Mouse (Mus musculus) stomach, postnatal 0 days (tissue): ENCODE data around the gene Abhd10. TPM values are rescaled to one million over a fixed set of nuclear protein-coding genes. Genes with fewer than 3 reads are reported as not detected.
A peak's percentile ranks its signal among the peaks of the same experiment; 100 is the strongest.

ENCODE experiments used
- ATAC-seq: fragments of 200-750 bp; cut with Nextera tagmentation; 2 replicates; pipeline ENCODE4 v1.8.0; 2017; ENCODE audit not compliant: low FRiP score, low TSS enrichment
- DNase-seq: peaks from one replicate; pipeline ENCODE4 v3.0.0-alpha.2; 2016; ENCODE audit warnings: low spot score
- H3K27ac ChIP-seq: fragments of 300-500 bp; sonication (generic); replicated peaks from 2 replicates; pipeline ENCODE4 v1.5.1; 2014; ENCODE audit warnings: mild to moderate bottlenecking, control low read depth
- H3K27me3 ChIP-seq: fragments of 300-500 bp; sonication (generic); 2 replicates; pipeline ENCODE4 v1.6.1; 2014; ENCODE audit warnings: low read length; ENCODE audit not compliant: control insufficient read depth, insufficient read depth
- H3K36me3 ChIP-seq: fragments of 300-500 bp; sonication (generic); 2 replicates; pipeline ENCODE4 v1.6.1; 2014; ENCODE audit warnings: low read length, mixed read lengths; ENCODE audit not compliant: control insufficient read depth, insufficient read depth
- H3K4me1 ChIP-seq: fragments of 300-500 bp; sonication (generic); replicated peaks from 2 replicates; pipeline ENCODE4 v1.6.1; 2014; ENCODE audit warnings: antibody characterized with exemption; ENCODE audit not compliant: control insufficient read depth, insufficient read depth
- H3K4me2 ChIP-seq: fragments of 300-500 bp; sonication (generic); replicated peaks from 2 replicates; pipeline ENCODE4 v1.6.1; 2014; ENCODE audit warnings: low read depth, mild to moderate bottlenecking, control low read depth, moderate library complexity
- H3K4me3 ChIP-seq: fragments of 300-500 bp; sonication (generic); 2 replicates; pipeline ENCODE4 v1.5.1; 2014; ENCODE audit warnings: low read depth, low read length, control low read depth
- H3K9ac ChIP-seq: fragments of 300-500 bp; sonication (generic); 2 replicates; pipeline ENCODE4 v1.6.1; 2014; ENCODE audit warnings: mild to moderate bottlenecking, low read length, control low read depth, mixed read lengths
- H3K9me3 ChIP-seq: fragments of 300-500 bp; sonication (generic); 2 replicates; pipeline ENCODE4 v1.6.1; 2016; ENCODE audit warnings: low read length; ENCODE audit not compliant: control insufficient read depth
- CTCF ChIP-seq: IDR thresholded peaks from 2 replicates; pipeline ENCODE4 v1.5.1; 2016; ENCODE audit warnings: antibody characterized with exemption, low read depth, mild to moderate bottlenecking, moderate library complexity
- EP300 ChIP-seq: optimal IDR thresholded peaks from 2 replicates; pipeline ENCODE3; 2016; ENCODE audit warnings: antibody characterized with exemption
- WGBS: fragments of 180-500 bp; shearing (Covaris S2); extraction: QIAGEN DNeasy Blood & Tissue Kit; methylation state at CpG from one replicate; pipeline ENCODE4 v1.1.7; 2014; 5-methylcytosine and 5-hydroxymethylcytosine counted together
- polyA plus RNA-seq: library from polyadenylated mRNA; unstranded; fragments of >200 nt; fragmentation: Nextera tagmentation; extraction: Ambion mirVana; gene quantifications from 2 replicates; pipeline ENCODE4 v1.2.1, GENCODE M21; 2015

The Abhd10 gene
- polyA plus RNA-seq, 1 experiment from 2014 or later = 21.6 TPM

DNA sequence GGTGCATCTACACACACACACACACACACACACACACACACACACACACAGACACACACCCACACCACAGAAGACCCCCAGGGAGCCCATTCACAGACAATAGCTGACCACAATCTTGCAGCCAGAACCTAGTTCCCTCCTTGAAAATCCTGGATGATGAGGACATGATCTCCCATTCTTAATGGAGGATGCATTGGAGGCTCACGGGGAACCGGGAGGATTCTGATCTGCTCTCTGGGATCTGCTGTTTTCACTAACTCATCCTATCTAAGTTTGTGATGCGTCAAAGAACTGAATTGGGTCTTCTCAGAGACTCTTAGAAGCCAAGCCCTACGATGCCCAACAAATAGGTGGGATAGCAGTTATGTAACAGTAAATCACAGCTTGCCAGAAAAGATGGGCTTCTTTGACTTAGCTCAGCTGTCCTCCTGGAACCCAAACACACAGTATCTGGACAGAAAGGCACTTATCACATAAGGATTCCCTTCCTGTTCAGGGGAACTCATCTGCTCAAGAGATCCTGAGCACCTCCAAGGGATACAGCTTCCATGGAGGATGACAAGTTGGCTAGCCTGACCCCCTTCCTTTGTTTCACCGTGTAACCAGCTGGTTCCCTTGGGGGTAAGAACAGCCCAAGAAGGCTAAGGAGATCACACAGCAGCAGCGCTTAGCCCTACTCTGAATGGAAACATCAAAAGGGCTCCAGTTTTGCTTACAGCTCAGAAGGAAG is 19.4 kb downstream of the Abhd10 start:
- Histone ChIP-seq H3K36me3 (no peaks in the 10 kb centered on the region), H3K4me2 (peak overlapping the region; percentile 82), H3K27ac (no peak overlapping the region), H3K9ac (no peak overlapping the region), H3K4me3 (peak overlapping the region; percentile 47), H3K4me1 (no peaks in the 10 kb centered on the region), H3K9me3 (no peaks in the 10 kb centered on the region), H3K27me3 (no peaks in the 10 kb centered on the region)
- ATAC-seq (no peak), DNase-seq (no peak)
- TF ChIP-seq CTCF (no peak), EP300 (no peak)
- 68% methylated on average over 6 of the region's 6 CpGs for WGBS

DNA sequence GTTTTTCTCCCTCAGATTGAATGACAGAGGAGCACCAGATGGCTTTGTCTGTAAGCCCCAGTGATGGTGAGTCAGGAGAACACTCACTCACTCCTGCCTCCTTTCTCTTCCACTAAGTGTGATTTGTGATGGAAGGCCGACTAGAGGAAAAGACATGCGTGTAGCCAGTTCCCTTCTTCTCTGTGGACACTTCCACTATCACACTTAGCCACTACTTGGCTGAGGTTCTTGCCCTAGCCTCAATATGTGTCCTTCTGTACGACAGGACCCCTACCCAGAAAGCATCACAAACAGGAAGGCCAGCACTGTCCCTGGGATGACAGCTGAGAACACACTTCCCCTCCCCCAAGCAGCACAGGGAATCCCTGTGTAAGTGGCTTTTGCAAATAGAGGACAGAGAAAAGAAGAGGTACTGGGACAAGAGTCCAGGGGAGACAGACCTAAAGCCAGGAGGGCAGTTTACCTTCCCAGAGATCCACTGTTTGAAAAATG is 20.2 kb downstream of the Abhd10 start:
- H3K4me3 ChIP-seq = no peak overlapping the region
- TF ChIP-seq CTCF = no peak
- no peak for TF ChIP-seq EP300
- WGBS = 71% methylated on average over 3 of the region's 3 CpGs
- no peaks in the 10 kb centered on the region for H3K36me3 ChIP-seq
- no peaks in the 10 kb centered on the region for H3K27me3 ChIP-seq
- ATAC-seq (no peak), DNase-seq (no peak)
- H3K4me2 ChIP-seq = no peak overlapping the region
- no peaks in the 10 kb centered on the region for H3K9me3 ChIP-seq
- no peak overlapping the region for H3K9ac ChIP-seq
- no peak overlapping the region for H3K27ac ChIP-seq
- H3K4me1 ChIP-seq = no peaks in the 10 kb centered on the region

DNA sequence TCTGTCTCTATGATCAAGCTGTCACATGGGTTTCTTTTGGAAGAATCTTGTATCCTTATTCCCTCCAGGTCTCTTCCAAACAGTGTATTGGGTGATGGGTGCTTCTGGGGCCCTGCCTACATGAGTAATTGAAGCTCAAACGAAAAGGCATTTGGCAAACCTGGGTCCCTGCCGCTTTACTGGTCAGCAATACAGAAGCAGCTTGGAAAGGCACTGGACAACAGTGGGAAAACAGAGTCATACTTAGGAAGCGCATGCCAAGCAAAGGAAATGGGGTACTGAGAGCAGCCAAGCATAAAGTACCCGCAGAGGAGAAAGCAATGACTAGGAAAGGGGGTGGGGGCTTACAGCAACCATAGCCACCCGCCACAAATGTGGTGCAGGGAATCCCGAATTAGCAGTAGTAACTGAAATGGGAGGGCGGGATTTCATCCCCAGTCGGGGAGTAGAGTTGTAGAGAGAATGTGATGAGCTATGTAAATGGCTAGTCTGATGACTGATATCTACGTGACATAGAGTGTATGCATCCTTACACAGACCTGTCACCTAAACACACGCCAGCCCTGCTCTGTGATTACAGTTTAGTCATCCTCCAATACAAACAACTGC is 22.6 kb downstream of the Abhd10 start:
- WGBS = 69% methylated on average over 10 of the region's 10 CpGs
- TF ChIP-seq EP300 (no peak), CTCF (no peak)
- no peak for ATAC-seq

DNA sequence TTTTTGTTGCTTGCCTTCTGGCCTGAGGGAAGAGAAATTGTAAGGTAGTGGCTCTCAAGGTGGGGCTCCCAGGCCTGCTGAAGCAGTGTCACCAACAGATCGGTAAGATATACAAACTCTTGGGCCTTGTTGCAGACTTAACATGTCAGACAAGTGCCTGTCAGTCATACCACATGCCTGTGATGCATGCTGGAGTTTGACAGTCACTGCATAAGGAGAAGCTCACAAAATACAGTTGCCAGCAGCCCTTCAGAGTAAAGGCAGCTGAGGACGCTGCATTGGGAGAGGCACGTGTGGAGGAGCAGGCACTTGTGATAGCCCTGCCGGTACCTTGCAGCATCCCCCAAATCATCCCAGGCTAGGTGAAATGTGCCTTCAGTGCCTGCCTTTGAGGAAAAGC is 24.5 kb downstream of the Abhd10 start:
- 91% methylated on average over 4 of the region's 4 CpGs for WGBS
- no peak overlapping the region for H3K27ac ChIP-seq
- no peak overlapping the region for H3K9ac ChIP-seq
- TF ChIP-seq CTCF (no peak), EP300 (no peak)
- H3K4me1 ChIP-seq = no peaks in the 10 kb centered on the region
- ATAC-seq (no peak), DNase-seq (no peak)
- no peaks in the 10 kb centered on the region for H3K27me3 ChIP-seq
- H3K9me3 ChIP-seq = no peaks in the 10 kb centered on the region
- H3K36me3 ChIP-seq = no peaks in the 10 kb centered on the region
- no peak overlapping the region for H3K4me2 ChIP-seq
- H3K4me3 ChIP-seq = no peak overlapping the region

More for the DNA sequence above, 22.6 kb downstream of the Abhd10 start:
- Histone ChIP-seq H3K4me3 (no peak overlapping the region), H3K36me3 (no peaks in the 10 kb centered on the region), H3K9ac (no peak overlapping the region), H3K9me3 (no peaks in the 10 kb centered on the region), H3K27ac (no peak overlapping the region), H3K27me3 (no peaks in the 10 kb centered on the region), H3K4me1 (no peaks in the 10 kb centered on the region), H3K4me2 (no peak overlapping the region)
- DNase-seq = no peak

DNA sequence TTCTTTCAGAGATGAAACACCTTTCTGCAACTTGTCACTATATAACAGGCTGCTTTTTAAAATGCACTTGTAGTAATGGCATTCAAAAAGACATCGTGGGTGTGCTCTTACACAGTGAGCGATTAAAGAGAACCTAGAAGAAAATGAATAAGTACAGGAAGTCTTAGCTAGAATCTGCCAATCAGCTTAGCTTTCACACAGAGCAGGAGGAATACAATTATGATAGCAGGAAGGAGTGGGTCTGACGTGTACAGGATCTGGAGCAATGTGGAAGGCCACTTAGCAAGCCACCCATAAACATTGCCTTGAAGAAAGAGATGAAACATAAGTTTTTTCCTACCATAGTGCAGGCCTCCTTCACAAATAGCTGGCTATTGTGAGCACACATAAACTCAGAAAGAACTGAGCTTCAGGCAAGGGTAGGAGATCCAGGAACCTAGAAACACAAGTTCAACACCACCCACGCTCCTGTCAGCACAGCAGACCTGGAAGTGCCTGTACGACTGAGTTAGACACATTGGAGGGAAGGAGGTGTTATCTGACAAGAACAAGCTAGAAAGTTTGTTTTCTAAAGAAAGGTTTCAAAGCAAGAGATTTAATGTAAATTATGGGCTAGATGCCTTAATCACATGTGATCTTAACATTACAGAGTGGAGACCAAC is 28.1 kb downstream of the Abhd10 start:
- Histone ChIP-seq H3K4me3 (no peak overlapping the region), H3K4me2 (no peak overlapping the region), H3K36me3 (no peaks in the 10 kb centered on the region), H3K4me1 (no peaks in the 10 kb centered on the region), H3K27ac (no peak overlapping the region), H3K9me3 (no peaks in the 10 kb centered on the region), H3K9ac (no peak overlapping the region), H3K27me3 (no peaks in the 10 kb centered on the region)
- ATAC-seq (no peak), DNase-seq (no peak)
- no peak for TF ChIP-seq EP300
- no peak for TF ChIP-seq CTCF
- whole genome bisulfite sequencing = 71% methylated on average over 5 of the region's 5 CpGs

DNA sequence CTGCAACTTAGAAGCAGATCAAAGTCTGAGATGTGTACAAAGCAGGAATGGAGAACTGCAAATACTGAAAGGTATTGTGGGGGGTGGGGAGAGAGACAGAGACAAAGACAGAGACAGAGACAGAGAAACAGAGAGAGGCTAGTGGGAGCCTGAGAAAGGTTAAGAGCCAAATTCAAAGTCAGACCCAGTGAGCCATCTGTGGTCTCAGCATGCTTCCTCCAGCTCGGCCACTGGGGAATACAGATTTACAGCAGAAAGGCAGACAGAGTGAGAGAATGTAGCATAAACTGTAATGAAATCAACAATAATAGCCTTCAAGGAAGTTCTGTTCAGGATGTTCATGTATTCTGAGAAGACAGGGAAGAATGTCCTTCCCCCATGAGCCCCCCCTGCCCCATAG is 28.9 kb downstream of the Abhd10 start:
- Histone ChIP-seq H3K36me3 (no peaks in the 10 kb centered on the region), H3K27me3 (no peaks in the 10 kb centered on the region), H3K4me1 (no peaks in the 10 kb centered on the region), H3K27ac (no peak overlapping the region), H3K4me2 (no peak overlapping the region), H3K4me3 (no peak overlapping the region), H3K9ac (no peak overlapping the region), H3K9me3 (no peaks in the 10 kb centered on the region)
- no peak for ATAC-seq
- 58% methylated on average over 1 of the region's 1 CpGs for WGBS
- DNase-seq = no peak
- no peak for TF ChIP-seq CTCF
- no peak for TF ChIP-seq EP300
